ENCODE assay signal across 14 mouse cellular contexts in genomic region chr6:35540377-35540776, GRCm38 (mm10). TPM values are rescaled to one million over a fixed set of nuclear protein-coding genes. Genes with fewer than 3 reads are reported as not detected.
A peak's percentile ranks its signal among the peaks of the same experiment; 100 is the strongest.
DNase-seq lines count a peak whose midpoint lies in the region; TF ChIP-seq lines count a peak whose summit lies in the region.
"Had no signal": no experiment of that assay in that cellular context is flagged by ENCODE, and none has a peak within 500 bp of the region (broad histone marks: within the 10 kb centered on the region; RNA-seq: fewer than 3 reads in every experiment).

No protein-coding gene starts in this region.

- TF ChIP-seq CTCF in kidney, adult 2 months (conservative IDR thresholded peaks at IDR 0.05; ENCODE audit: insufficient read depth, insufficient read length, low read depth, low read length), result no peak

- H3K4me1 ChIP-seq in kidney, adult 2 months (ENCODE audit: control insufficient read depth, insufficient read depth, low read length), result peaks cover 4% of the 10 kb centered on the region; the same call in 1 of the 2 replicates

- H3K27me3 ChIP-seq in kidney, adult 2 months (replicated peaks; ENCODE audit: control insufficient read depth, insufficient read depth, low read length), result no peaks in the 10 kb centered on the region; the same call in 1 of the 2 replicates
- H3K27me3 ChIP-seq: embryonic facial prominence, embryonic 13.5 days; forebrain, embryonic 12.5 days; heart, embryonic 12.5 days; limb, embryonic 13.5 days; liver, embryonic 12.5 days; midbrain, embryonic 12.5 days had no signal

- H3K4me3 ChIP-seq in kidney, adult 2 months (ENCODE audit: insufficient read depth, low read depth, low read length), result no peak overlapping the region

- no peaks in the 10 kb centered on the region for H3K36me3 ChIP-seq in kidney, adult 2 months (ENCODE audit: control insufficient read depth, insufficient read depth, low read length)
- H3K36me3 ChIP-seq: embryonic facial prominence, embryonic 13.5 days; forebrain, embryonic 12.5 days; heart, embryonic 12.5 days; hindbrain, embryonic 10.5 days; limb, embryonic 13.5 days; liver, embryonic 12.5 days; midbrain, embryonic 12.5 days had no signal

- TF ChIP-seq POLR2A in kidney, adult 2 months (IDR thresholded peaks at IDR 0.05; ENCODE audit: low read depth, low read length), result no peak

- DNase-seq in cerebellum, adult 9-10 months, result peak; percentile 20
- DNase-seq in cerebellum, adult 11 months, result no peak
- peak; percentile 11 for DNase-seq in kidney, adult 11 months
- DNase-seq in kidney, adult 2 months, result no peak
- DNase-seq in CD4-positive helper T cell, adult 2 months (ENCODE audit: low read depth, low spot score), result peak; percentile 6
- peak; percentile 7 for DNase-seq in ZHBTc4 (ENCODE audit: low read depth, low spot score)
- no peak for DNase-seq in lung, postnatal 10 days

- WGBS in kidney, adult 2 months, result 95% methylated on average over 9 of the region's 9 CpGs

- no peak overlapping the region for H3K27ac ChIP-seq in kidney, adult 2 months (ENCODE audit: insufficient read depth, low read depth, low read length)
- H3K27ac ChIP-seq: embryonic facial prominence, embryonic 13.5 days; limb, embryonic 13.5 days; liver, embryonic 12.5 days; midbrain, embryonic 12.5 days had no signal

RNA-seq across cellular contexts. Expression of gene Mtpn, which starts 0.7 kb away (rescaled TPM):
- polyA plus RNA-seq in kidney, adult 2 months (2012; rRNA removed), result 37.3 and 46.9 TPM in 2 replicates

Comparison
In these comparisons a context has a peak if more than half of its experiments do, and no peak if none do; other contexts are left out.
1. DNase-seq: peak in cerebellum, adult 9-10 months (single experiment), kidney, adult 11 months (single experiment), CD4-positive helper T cell, adult 2 months (single experiment) and ZHBTc4 (single experiment); none in cerebellum, adult 11 months (single experiment), kidney, adult 2 months (single experiment) and lung, postnatal 10 days (single experiment).